Mouse (Mus musculus): ENCODE measurements around the gene Mtm1. TPM values are rescaled to one million over a fixed set of nuclear protein-coding genes. Genes with fewer than 3 reads are reported as not detected.

Gene Mtm1
- polyA plus RNA-seq, 1 experiment from 2014 or later: 13.3 TPM

DNA sequence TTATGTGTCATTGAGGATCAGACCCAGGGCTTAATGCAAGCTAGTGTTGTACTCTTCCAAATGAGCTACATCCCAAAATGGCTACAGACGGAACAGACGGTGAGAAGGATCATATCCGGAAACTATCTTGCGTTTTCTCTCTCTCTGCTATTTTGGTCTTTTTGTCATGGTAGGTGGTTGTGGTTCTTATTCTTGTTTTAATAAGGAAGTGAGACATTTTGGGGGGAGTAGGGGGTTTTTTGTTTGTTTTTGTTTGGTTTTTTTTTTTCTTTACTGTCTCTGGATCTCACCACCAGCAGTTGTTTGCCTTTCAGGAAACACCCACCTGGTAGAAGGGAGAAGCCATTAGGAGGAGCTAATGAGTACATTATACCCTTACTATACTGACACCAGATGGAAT lies 50.3 kb downstream of the Mtm1 start:
- Histone ChIP-seq H3K4me1 (ENCODE audit: control insufficient read depth, insufficient read depth, low read length) (no peaks in the 10 kb centered on the region), H3K9me3 (ENCODE audit: control insufficient read depth, low read length) (no peaks in the 10 kb centered on the region), H3K27me3 (replicated peaks; ENCODE audit: control insufficient read depth, insufficient read depth, low read length) (no peaks in the 10 kb centered on the region), H3K9ac (ENCODE audit: low read depth, low read length) (no peak overlapping the region), H3K4me3 (ENCODE audit: low read length) (no peak overlapping the region), H3K4me2 (ENCODE audit: low read depth, low read length) (no peak overlapping the region), H3K36me3 (ENCODE audit: control insufficient read depth, insufficient read depth, low read length) (no peaks in the 10 kb centered on the region), H3K27ac (ENCODE audit: low read length) (no peak overlapping the region)
- WGBS: 99% methylated on average over 4 of the region's 4 CpGs
- ATAC-seq: no peak

DNA sequence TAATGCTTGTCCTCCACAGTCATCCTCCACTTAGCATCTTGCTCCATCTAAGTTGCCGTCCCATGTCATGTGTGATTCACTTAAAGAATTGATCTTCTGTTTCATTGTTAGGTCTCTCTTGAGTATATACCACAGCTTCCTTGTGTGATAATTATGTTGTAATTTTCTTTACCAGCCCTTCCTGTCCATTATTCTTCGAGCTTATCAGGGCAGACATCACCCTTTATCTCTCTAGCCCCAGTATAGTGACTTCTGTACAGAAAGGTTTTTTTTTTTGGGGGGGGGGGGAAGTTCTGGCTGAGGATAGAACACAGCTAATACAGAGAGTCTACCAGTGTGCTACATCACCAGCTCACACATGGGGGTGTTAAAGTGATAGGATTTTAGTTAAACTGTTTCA lies 53.7 kb downstream of the Mtm1 start:
- Histone ChIP-seq H3K27ac (ENCODE audit: low read length) (no peak overlapping the region), H3K36me3 (ENCODE audit: control insufficient read depth, insufficient read depth, low read length) (no peaks in the 10 kb centered on the region), H3K4me2 (ENCODE audit: low read depth, low read length) (no peak overlapping the region), H3K4me3 (ENCODE audit: low read length) (no peak overlapping the region), H3K4me1 (ENCODE audit: control insufficient read depth, insufficient read depth, low read length) (no peaks in the 10 kb centered on the region), H3K9ac (ENCODE audit: low read depth, low read length) (no peak overlapping the region), H3K9me3 (ENCODE audit: control insufficient read depth, low read length) (no peaks in the 10 kb centered on the region), H3K27me3 (replicated peaks; ENCODE audit: control insufficient read depth, insufficient read depth, low read length) (no peaks in the 10 kb centered on the region)
- no peak for ATAC-seq
- WGBS: 82% methylated on average over 2 of the region's 2 CpGs

DNA sequence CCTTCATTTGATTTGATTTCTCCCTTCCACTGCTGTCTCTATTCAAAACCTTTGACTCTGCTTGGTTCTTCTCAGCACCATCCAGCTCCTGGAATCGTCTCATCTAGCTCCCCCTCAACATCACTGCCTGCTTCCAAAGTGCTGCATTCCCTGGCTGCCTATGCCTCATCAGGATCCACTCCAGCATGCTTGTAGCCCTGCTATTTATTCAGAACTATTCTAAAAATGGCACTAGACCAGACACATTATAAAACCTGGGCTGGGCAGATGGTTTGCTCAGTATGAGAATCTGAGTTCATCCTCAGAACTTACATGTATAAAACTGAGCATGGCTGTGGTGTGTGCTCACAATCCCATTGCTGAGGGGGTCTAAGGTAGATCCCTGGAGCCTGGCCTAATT lies 58.4 kb downstream of the Mtm1 start:
- WGBS: 75% methylated on average over 1 of the region's 1 CpGs
- no peak for ATAC-seq
- no peaks in the 10 kb centered on the region for H3K4me1 ChIP-seq (ENCODE audit: control insufficient read depth, insufficient read depth, low read length)

DNA sequence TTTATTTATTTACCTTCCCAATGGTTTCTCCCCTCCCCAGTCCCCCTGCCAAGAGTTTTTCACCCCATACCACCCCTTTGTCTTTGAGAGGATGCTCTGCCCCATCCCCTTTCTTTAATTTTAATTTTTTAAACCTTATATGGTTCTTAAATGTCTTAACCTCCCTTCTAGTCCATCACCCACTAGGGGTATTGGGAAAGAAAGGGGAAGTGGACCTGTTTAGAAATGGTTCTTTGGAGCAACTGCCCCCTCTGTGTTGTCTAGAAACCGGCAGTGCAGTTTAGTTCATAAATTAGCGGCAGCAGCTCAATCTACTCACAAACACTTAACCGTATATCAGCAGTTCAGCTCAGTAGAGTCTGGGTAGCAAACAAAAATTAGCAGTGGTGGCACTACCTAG lies 63.6 kb downstream of the Mtm1 start:
- Histone ChIP-seq H3K4me1 (ENCODE audit: control insufficient read depth, insufficient read depth, low read length) (no peaks in the 10 kb centered on the region), H3K27ac (ENCODE audit: low read length) (no peak overlapping the region), H3K27me3 (replicated peaks; ENCODE audit: control insufficient read depth, insufficient read depth, low read length) (no peaks in the 10 kb centered on the region), H3K4me2 (ENCODE audit: low read depth, low read length) (no peak overlapping the region), H3K9ac (ENCODE audit: low read depth, low read length) (no peak overlapping the region), H3K4me3 (ENCODE audit: low read length) (no peak overlapping the region), H3K36me3 (ENCODE audit: control insufficient read depth, insufficient read depth, low read length) (no peaks in the 10 kb centered on the region), H3K9me3 (ENCODE audit: control insufficient read depth, low read length) (no peaks in the 10 kb centered on the region)
- ATAC-seq: no peak
- WGBS: 95% methylated on average over 3 of the region's 3 CpGs

More for the DNA sequence above, 58.4 kb downstream of the Mtm1 start:
- Histone ChIP-seq H3K9me3 (ENCODE audit: control insufficient read depth, low read length) (no peaks in the 10 kb centered on the region), H3K27ac (ENCODE audit: low read length) (no peak overlapping the region), H3K4me2 (ENCODE audit: low read depth, low read length) (no peak overlapping the region), H3K36me3 (ENCODE audit: control insufficient read depth, insufficient read depth, low read length) (no peaks in the 10 kb centered on the region), H3K9ac (ENCODE audit: low read depth, low read length) (no peak overlapping the region), H3K27me3 (replicated peaks; ENCODE audit: control insufficient read depth, insufficient read depth, low read length) (no peaks in the 10 kb centered on the region), H3K4me3 (ENCODE audit: low read length) (no peak overlapping the region)

DNA sequence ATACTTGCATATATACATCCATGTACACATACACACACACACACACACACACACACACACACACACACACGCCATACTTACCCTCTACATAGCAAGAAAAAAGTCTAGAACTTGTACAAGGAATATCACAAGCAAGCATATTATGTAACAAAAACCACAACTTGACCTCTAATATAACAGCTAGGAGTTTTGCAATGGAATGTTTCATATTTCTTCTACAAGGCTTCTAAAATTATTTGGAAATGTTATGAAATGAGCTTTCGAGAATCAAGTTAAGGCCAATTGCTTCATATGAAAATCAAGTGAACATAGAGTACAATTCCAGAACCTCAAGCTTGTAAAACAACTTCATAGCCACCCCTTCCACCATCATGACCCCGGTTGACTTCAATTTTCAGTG lies 74.9 kb downstream of the Mtm1 start:
- ATAC-seq: no peak
- H3K9ac ChIP-seq (ENCODE audit: low read depth, low read length): no peak overlapping the region
- no peak overlapping the region for H3K27ac ChIP-seq (ENCODE audit: low read length)
- no peaks in the 10 kb centered on the region for H3K9me3 ChIP-seq (ENCODE audit: control insufficient read depth, low read length)
- H3K27me3 ChIP-seq (replicated peaks; ENCODE audit: control insufficient read depth, insufficient read depth, low read length): no peaks in the 10 kb centered on the region
- no peak overlapping the region for H3K4me3 ChIP-seq (ENCODE audit: low read length)
- no peaks in the 10 kb centered on the region for H3K36me3 ChIP-seq (ENCODE audit: control insufficient read depth, insufficient read depth, low read length)
- WGBS: 89% methylated on average over 3 of the region's 3 CpGs
- H3K4me1 ChIP-seq (ENCODE audit: control insufficient read depth, insufficient read depth, low read length): no peaks in the 10 kb centered on the region
- H3K4me2 ChIP-seq (ENCODE audit: low read depth, low read length): no peak overlapping the region

DNA sequence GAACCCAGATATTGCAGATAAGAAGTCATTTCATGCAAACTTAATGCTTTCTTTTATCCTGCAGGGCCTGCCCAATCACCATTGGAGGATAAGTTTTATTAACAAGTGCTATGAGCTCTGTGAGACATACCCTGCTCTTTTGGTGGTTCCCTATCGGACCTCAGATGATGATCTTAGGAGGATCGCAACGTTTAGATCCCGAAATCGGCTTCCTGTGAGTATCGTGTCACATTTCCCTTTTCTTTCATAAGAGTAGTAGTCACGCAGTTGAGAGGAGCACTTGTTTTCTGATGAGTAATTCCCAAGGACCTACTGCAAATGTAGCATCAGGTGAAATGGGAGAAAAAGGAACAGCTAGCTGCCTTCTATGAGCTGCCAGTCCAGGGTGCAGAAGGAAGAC lies 76.5 kb downstream of the Mtm1 start:
- Histone ChIP-seq H3K4me2 (ENCODE audit: low read depth, low read length) (no peak overlapping the region), H3K36me3 (ENCODE audit: control insufficient read depth, insufficient read depth, low read length) (no peaks in the 10 kb centered on the region), H3K27me3 (replicated peaks; ENCODE audit: control insufficient read depth, insufficient read depth, low read length) (no peaks in the 10 kb centered on the region), H3K4me1 (ENCODE audit: control insufficient read depth, insufficient read depth, low read length) (no peaks in the 10 kb centered on the region), H3K9ac (ENCODE audit: low read depth, low read length) (no peak overlapping the region), H3K4me3 (ENCODE audit: low read length) (no peak overlapping the region), H3K27ac (ENCODE audit: low read length) (no peak overlapping the region), H3K9me3 (ENCODE audit: control insufficient read depth, low read length) (no peaks in the 10 kb centered on the region)
- WGBS: 89% methylated on average over 7 of the region's 7 CpGs
- no peak for ATAC-seq

DNA sequence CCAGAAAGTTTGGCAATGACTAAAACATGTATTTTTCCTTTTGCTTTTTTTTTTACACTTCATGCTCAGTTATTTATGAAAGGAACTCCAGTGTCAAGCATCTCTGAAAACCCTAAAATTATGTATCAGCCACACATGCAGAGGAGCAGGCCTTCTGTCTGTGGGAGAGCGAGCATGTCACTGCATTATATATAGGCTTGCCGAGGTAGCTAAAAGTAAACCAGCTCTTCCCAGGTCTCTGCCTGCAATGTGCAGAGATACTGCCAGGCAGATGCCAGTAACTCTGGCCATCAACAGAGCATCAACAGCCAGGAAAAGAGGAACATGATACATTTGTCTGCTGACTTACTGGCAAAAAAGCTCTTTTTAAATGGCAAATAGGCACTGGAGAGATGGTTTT lies 83.6 kb downstream of the Mtm1 start:
- no peak overlapping the region for H3K4me3 ChIP-seq (ENCODE audit: low read length)
- 70% methylated on average over 2 of the region's 2 CpGs for WGBS
- H3K9me3 ChIP-seq (ENCODE audit: control insufficient read depth, low read length): no peaks in the 10 kb centered on the region
- no peak overlapping the region for H3K9ac ChIP-seq (ENCODE audit: low read depth, low read length)
- no peaks in the 10 kb centered on the region for H3K36me3 ChIP-seq (ENCODE audit: control insufficient read depth, insufficient read depth, low read length)
- H3K27ac ChIP-seq (ENCODE audit: low read length): no peak overlapping the region
- no peak overlapping the region for H3K4me2 ChIP-seq (ENCODE audit: low read depth, low read length)
- H3K27me3 ChIP-seq (replicated peaks; ENCODE audit: control insufficient read depth, insufficient read depth, low read length): no peaks in the 10 kb centered on the region
- no peak for ATAC-seq
- no peaks in the 10 kb centered on the region for H3K4me1 ChIP-seq (ENCODE audit: control insufficient read depth, insufficient read depth, low read length)

DNA sequence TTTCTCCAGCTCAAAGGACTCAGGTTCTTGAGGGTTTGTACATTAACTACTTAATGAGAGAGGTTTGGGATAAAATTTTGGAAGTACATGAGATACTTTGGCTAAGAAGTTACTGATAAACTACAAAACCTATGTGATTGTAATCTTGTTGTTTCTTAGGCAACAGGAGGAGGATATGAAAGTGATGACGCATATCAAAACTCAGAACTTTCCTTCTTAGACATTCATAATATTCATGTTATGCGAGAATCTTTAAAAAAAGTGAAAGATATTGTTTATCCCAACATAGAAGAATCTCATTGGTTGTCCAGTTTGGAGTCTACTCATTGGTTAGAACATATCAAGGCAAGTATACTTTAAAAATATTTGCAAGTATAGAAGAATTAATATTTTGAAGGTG lies 85.4 kb downstream of the Mtm1 start:
- no peak overlapping the region for H3K27ac ChIP-seq (ENCODE audit: low read length)
- H3K9ac ChIP-seq (ENCODE audit: low read depth, low read length): no peak overlapping the region
- no peak overlapping the region for H3K4me3 ChIP-seq (ENCODE audit: low read length)
- no peaks in the 10 kb centered on the region for H3K9me3 ChIP-seq (ENCODE audit: control insufficient read depth, low read length)
- WGBS: 79% methylated on average over 2 of the region's 2 CpGs
- no peak for ATAC-seq
- no peak overlapping the region for H3K4me2 ChIP-seq (ENCODE audit: low read depth, low read length)
- no peaks in the 10 kb centered on the region for H3K4me1 ChIP-seq (ENCODE audit: control insufficient read depth, insufficient read depth, low read length)
- H3K27me3 ChIP-seq (replicated peaks; ENCODE audit: control insufficient read depth, insufficient read depth, low read length): no peaks in the 10 kb centered on the region
- H3K36me3 ChIP-seq (ENCODE audit: control insufficient read depth, insufficient read depth, low read length): no peaks in the 10 kb centered on the region

DNA sequence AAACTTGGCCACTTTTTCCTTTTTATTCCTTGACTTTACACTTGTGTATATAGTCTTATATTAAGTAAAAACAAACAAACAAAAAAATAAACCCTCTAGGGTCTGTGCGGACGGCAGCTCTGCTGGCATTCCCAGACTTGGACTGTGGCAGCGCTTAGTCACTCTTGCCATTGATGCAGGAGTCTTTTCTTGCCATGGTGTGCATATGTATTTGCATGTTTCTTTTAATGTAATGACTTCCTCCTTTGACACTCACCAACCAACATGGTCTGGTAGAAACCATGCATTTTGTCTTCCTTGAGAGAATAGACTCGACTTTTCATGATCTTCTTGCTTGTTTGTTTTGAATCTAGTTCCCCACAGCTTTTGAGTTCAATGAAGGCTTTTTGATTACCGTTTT lies 91.6 kb downstream of the Mtm1 start:
- no peaks in the 10 kb centered on the region for H3K4me1 ChIP-seq (ENCODE audit: control insufficient read depth, insufficient read depth, low read length)
- no peak overlapping the region for H3K27ac ChIP-seq (ENCODE audit: low read length)
- no peak overlapping the region for H3K4me3 ChIP-seq (ENCODE audit: low read length)
- WGBS: 91% methylated on average over 5 of the region's 5 CpGs
- H3K9me3 ChIP-seq (ENCODE audit: control insufficient read depth, low read length): no peaks in the 10 kb centered on the region
- no peak overlapping the region for H3K4me2 ChIP-seq (ENCODE audit: low read depth, low read length)
- no peaks in the 10 kb centered on the region for H3K36me3 ChIP-seq (ENCODE audit: control insufficient read depth, insufficient read depth, low read length)
- no peaks in the 10 kb centered on the region for H3K27me3 ChIP-seq (replicated peaks; ENCODE audit: control insufficient read depth, insufficient read depth, low read length)
- ATAC-seq: no peak
- H3K9ac ChIP-seq (ENCODE audit: low read depth, low read length): no peak overlapping the region

DNA sequence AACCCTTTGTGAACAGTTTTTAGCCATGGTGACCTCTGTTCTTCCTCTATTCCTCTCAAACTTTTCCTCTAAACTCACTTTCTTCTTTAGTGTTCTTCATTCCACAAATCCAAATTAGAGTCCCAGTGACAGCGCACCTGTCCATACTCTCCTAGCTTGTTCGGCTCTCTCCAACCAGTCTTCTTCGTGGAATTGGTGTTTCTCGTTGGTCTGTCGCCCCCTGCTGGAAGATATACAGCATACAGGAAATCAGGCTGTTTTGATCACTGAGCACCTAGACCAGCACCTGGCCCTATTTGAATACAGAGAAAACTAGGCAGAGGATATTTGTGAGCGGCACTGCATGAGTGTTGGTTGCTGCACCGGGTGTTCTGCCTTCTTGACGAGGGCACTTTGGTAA lies 100.7 kb downstream of the Mtm1 start:
- Histone ChIP-seq H3K9me3 (ENCODE audit: control insufficient read depth, low read length) (no peaks in the 10 kb centered on the region), H3K27me3 (replicated peaks; ENCODE audit: control insufficient read depth, insufficient read depth, low read length) (no peaks in the 10 kb centered on the region), H3K27ac (ENCODE audit: low read length) (no peak overlapping the region), H3K4me2 (ENCODE audit: low read depth, low read length) (no peak overlapping the region), H3K4me3 (ENCODE audit: low read length) (no peak overlapping the region), H3K36me3 (ENCODE audit: control insufficient read depth, insufficient read depth, low read length) (no peaks in the 10 kb centered on the region), H3K4me1 (ENCODE audit: control insufficient read depth, insufficient read depth, low read length) (no peaks in the 10 kb centered on the region), H3K9ac (ENCODE audit: low read depth, low read length) (no peak overlapping the region)
- no peak for ATAC-seq
- 36% methylated on average over 8 of the region's 8 CpGs for WGBS

All from intestine, embryonic 16.5 days (tissue).